Mouse (Mus musculus) G1E (cell line): ENCODE measurements around the gene Crtac1.

Experiments used
- CTCF ChIP-seq: IDR thresholded peaks from 2 replicates; pipeline ENCODE4 v1.5.1; 2012; ENCODE audit warnings: low read depth, low read length, inconsistent platforms, mixed read lengths
- GATA2 ChIP-seq: IDR thresholded peaks from 2 replicates; pipeline ENCODE4 v1.6.1; 2012; ENCODE audit warnings: low read depth, low read length, inconsistent platforms, borderline replicate concordance

- TF ChIP-seq CTCF (no peak), GATA2 (no peak)
Measured at GRCm38 (mm10) chr19:42317648-42318425, 113.7 kb downstream of the Crtac1 start.
